Mouse (Mus musculus): ENCODE measurements at regions not wholly inside any gene's neighbourhood (a gene's known extent, or its start where the extent isn't known, plus 50 kb on each side); places are given as distances from the start of the nearest gene placed in this dataset.

- TF ChIP-seq CTCF (IDR thresholded peaks at IDR 0.05; ENCODE audit: insufficient read depth, low read depth, low read length): no peak
- no peak for TF ChIP-seq POLR2A (IDR thresholded peaks at IDR 0.05; ENCODE audit: insufficient read depth, low read depth, low read length)
Observed at GRCm38 (mm10) chr14:78397914-78398313, 90.1 kb upstream of the Tnfsf11 start.
